Mouse (Mus musculus): ENCODE results near the gene Samd9l. TPM values are rescaled to one million over a fixed set of nuclear protein-coding genes. Genes with fewer than 3 reads are reported as not detected.

Samd9l gene
- total and polyA plus RNA-seq, 2 experiments from 2014 or later = 1.3 to 2.3 TPM

Other genes starting within 250 kb of the Samd9l start
- gene Hepacam2, start 98.7 kb upstream of the Samd9l start, total RNA-seq (2014; rRNA removed) = 0.42 and 3.0 TPM in 2 replicates
- 0.97 and 1.3 TPM in 2 replicates for gene Hepacam2, start 98.7 kb upstream of the Samd9l start, polyA plus RNA-seq (2015; fragmentation: Nextera tagmentation; extraction: Ambion mirVana)
- 31.7 and 68.1 TPM in 2 replicates for gene Vps50, start 98.8 kb upstream of the Samd9l start, total RNA-seq (2014; rRNA removed)
- 44.2 and 45.4 TPM in 2 replicates for gene Vps50, start 98.8 kb upstream of the Samd9l start, polyA plus RNA-seq (2015; fragmentation: Nextera tagmentation; extraction: Ambion mirVana)